Mouse (Mus musculus): ENCODE measurements around the gene Eef1g. TPM values are rescaled to one million over a fixed set of nuclear protein-coding genes. Genes with fewer than 3 reads are reported as not detected.
"Not testable (repeated sequence)": the region's sequence is repeated elsewhere in the genome, so short reads cannot be mapped to it uniquely, and the experiment has no call there.

Gene Eef1g
- polyA plus RNA-seq, 1 experiment from 2014 or later: 383 TPM

DNA sequence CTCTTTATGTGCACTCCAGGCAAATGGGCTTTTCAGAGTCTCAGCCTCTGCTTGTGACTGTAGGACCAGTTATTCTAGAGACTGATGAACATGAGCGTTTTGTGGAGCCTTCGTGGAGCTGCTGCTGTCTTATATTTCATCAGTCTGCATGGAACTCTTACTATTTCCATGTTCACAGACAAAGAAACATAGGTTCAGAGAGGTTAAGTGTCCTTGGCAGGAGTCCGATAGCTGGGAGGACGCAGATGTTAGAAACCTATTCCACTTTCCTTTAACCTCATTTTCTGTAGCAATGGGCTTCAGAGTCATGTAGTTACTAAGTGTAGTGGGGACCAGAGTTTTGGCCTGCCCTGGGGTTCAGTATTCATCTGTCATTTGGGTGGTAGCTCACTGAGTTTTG, 32.4 kb downstream of the Eef1g start:
- no peak overlapping the region for H3K4me3 ChIP-seq (replicated peaks)
- whole genome bisulfite sequencing: 79% methylated on average over 4 of the region's 4 CpGs
- no peaks in the 10 kb centered on the region for H3K9me3 ChIP-seq
- H3K4me2 ChIP-seq: peak overlapping the region; percentile 37; the same call in 1 of the 2 replicates
- H3K9ac ChIP-seq: no peak overlapping the region
- H3K4me1 ChIP-seq: peaks cover 41% of the 10 kb centered on the region
- peaks cover 45% of the 10 kb centered on the region for H3K36me3 ChIP-seq
- H3K27me3 ChIP-seq (replicated peaks): no peaks in the 10 kb centered on the region
- no peak overlapping the region for H3K27ac ChIP-seq
- no peak for ATAC-seq (ENCODE audit: insufficient read depth, low FRiP score, low read depth)

GRCm38 (mm10) chr19:9006915-9007314, 40.1 kb downstream of the Eef1g start:
- H3K36me3 ChIP-seq: peaks cover 52% of the 10 kb centered on the region
- H3K9ac ChIP-seq; H3K4me2 ChIP-seq; H3K4me1 ChIP-seq; H3K27ac ChIP-seq; H3K27me3 ChIP-seq (replicated peaks); ATAC-seq (ENCODE audit: insufficient read depth, low FRiP score, low read depth); H3K9me3 ChIP-seq; H3K4me3 ChIP-seq (replicated peaks): not testable (repeated sequence)
- WGBS: 95% methylated on average over 2 of the region's 2 CpGs

GRCm38 (mm10) chr19:9019298-9019697, 52.5 kb downstream of the Eef1g start:
- no peak for ATAC-seq (ENCODE audit: insufficient read depth, low FRiP score, low read depth)
- H3K27me3 ChIP-seq (replicated peaks): no peaks in the 10 kb centered on the region
- no peaks in the 10 kb centered on the region for H3K4me1 ChIP-seq
- H3K9ac ChIP-seq: no peak overlapping the region
- peaks cover 20% of the 10 kb centered on the region for H3K36me3 ChIP-seq
- H3K4me3 ChIP-seq (replicated peaks): no peak overlapping the region
- H3K27ac ChIP-seq: no peak overlapping the region
- H3K9me3 ChIP-seq: no peaks in the 10 kb centered on the region
- WGBS: 76% methylated on average over 3 of the region's 3 CpGs
- H3K4me2 ChIP-seq: no peak overlapping the region

GRCm38 (mm10) chr19:9023021-9023778, 56.4 kb downstream of the Eef1g start:
- 56% methylated on average over 11 of the region's 11 CpGs for WGBS
- no peak overlapping the region for H3K9ac ChIP-seq
- H3K4me1 ChIP-seq: 0 out of 2 replicates have a peak, but pooled peaks cover 9% of the 10 kb centered on the region

DNA sequence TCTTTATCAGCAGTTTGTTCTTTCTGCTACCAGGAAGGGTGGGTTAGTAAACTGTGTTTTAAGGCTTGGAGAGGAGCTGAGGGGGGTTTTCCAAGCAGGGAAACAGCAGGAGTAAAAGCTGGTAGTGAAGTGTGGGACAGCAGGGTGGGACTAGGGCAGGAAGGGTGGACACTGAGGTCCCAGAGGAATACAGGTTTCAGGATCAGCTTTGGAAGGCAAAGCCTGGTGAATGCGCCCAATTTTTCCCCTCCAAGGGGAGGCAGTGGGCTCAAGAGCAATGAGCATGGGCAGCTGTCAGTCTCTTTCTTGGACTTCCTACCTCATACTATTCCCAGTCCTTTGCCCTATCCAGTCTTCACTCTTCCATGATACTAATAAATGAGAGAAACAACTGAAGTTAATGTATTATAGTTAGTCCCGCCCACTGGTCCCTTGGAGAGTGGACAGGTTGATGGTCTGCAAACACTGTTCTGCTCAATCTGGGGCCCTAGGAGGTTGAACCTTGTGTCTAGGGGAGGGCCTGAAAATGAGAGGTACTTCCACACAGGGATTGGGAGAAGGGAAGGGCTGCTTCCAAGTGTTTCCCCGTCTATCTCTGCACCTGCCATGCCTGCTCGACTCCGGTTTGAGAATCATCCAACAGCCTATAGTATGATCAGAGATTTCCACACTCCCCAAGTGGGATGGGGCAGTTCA, 58.9 kb downstream of the Eef1g start:
- 0 out of 2 replicates have a peak, but pooled peaks cover 9% of the 10 kb centered on the region for H3K4me1 ChIP-seq
- H3K27ac ChIP-seq: peak overlapping the region; percentile 18; the same call in 1 of the 2 replicates
- no peak overlapping the region for H3K4me3 ChIP-seq (replicated peaks)
- H3K9ac ChIP-seq: no peak overlapping the region
- no peaks in the 10 kb centered on the region for H3K36me3 ChIP-seq
- ATAC-seq (ENCODE audit: insufficient read depth, low FRiP score, low read depth): peak; percentile 67
- 78% methylated on average over 5 of the region's 5 CpGs for WGBS
- H3K4me2 ChIP-seq: no peak overlapping the region
- no peaks in the 10 kb centered on the region for H3K27me3 ChIP-seq (replicated peaks)
- H3K9me3 ChIP-seq: no peaks in the 10 kb centered on the region

More at GRCm38 (mm10) chr19:9023021-9023778, 56.4 kb downstream of the Eef1g start:
- Histone ChIP-seq H3K27ac (peak overlapping the region; percentile 72), H3K9me3 (no peaks in the 10 kb centered on the region), H3K4me2 (no peak overlapping the region), H3K27me3 (replicated peaks) (no peaks in the 10 kb centered on the region), H3K36me3 (0 out of 2 replicates have a peak, but pooled peaks cover 4% of the 10 kb centered on the region), H3K4me3 (replicated peaks) (no peak overlapping the region)
- ATAC-seq (ENCODE audit: insufficient read depth, low FRiP score, low read depth): no peak

DNA sequence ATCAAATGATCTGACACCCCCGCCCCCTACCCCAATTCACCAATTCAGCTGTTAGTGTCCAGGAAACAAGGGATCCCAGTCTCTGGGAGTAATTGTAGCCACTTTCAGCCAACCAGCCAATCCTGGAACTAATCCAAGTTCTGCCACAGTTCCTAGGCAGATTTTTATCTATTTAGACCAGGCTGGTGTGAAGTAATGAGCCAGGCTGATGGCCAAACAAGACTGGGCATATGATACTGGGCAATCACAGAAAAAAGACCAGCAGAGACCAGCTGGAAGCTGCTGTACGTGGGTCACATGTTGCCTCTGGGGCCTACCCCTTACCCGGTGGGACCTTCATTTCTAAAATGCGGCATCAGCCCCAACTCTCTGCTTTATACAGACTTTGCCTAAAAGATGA, 59.8 kb downstream of the Eef1g start:
- WGBS: 86% methylated on average over 4 of the region's 4 CpGs
- Histone ChIP-seq H3K9me3 (no peaks in the 10 kb centered on the region), H3K36me3 (no peaks in the 10 kb centered on the region), H3K4me2 (no peak overlapping the region), H3K27me3 (replicated peaks) (no peaks in the 10 kb centered on the region), H3K9ac (no peak overlapping the region), H3K4me1 (0 out of 2 replicates have a peak, but pooled peaks cover 9% of the 10 kb centered on the region), H3K4me3 (replicated peaks) (no peak overlapping the region), H3K27ac (no peak overlapping the region)
- no peak for ATAC-seq (ENCODE audit: insufficient read depth, low FRiP score, low read depth)

DNA sequence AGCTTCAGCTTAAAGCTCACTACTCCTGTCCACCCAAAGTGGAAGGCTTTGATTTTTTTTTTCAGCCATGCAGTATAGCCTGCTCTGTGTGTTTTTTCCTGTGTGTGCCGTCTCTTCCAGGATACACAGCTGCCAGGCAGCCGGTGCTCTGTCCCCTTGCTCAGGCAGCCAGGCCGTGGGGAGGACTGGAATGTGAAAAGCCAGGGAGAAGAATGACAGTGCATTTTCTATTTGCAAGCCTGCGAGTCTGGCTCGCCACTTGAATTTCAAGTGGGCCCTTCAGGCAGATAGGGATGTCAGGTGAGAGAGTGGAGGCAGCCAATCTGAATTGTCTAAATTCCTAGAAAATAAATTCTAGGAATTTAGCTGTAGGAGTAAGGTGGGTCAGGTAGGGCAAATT, 61.0 kb downstream of the Eef1g start:
- Histone ChIP-seq H3K27ac (no peak overlapping the region), H3K27me3 (replicated peaks) (no peaks in the 10 kb centered on the region)
- 21% methylated on average over 5 of the region's 5 CpGs for WGBS

More for the DNA sequence above, 61.0 kb downstream of the Eef1g start:
- Histone ChIP-seq H3K9ac (no peak overlapping the region), H3K4me2 (no peak overlapping the region), H3K4me3 (replicated peaks) (no peak overlapping the region), H3K36me3 (no peaks in the 10 kb centered on the region), H3K4me1 (0 out of 2 replicates have a peak, but pooled peaks cover 9% of the 10 kb centered on the region), H3K9me3 (no peaks in the 10 kb centered on the region)
- no peak for ATAC-seq (ENCODE audit: insufficient read depth, low FRiP score, low read depth)

Other genes starting within 250 kb of the Eef1g start
- 111 and 122 TPM in 2 replicates for gene Slc3a2, start 243.7 kb upstream of the Eef1g start, polyA plus RNA-seq (2015; fragmentation: Nextera tagmentation; extraction: Ambion mirVana)
- 76.3 and 90.4 TPM in 2 replicates for gene Wdr74, start 231.2 kb upstream of the Eef1g start, polyA plus RNA-seq (2015; fragmentation: Nextera tagmentation; extraction: Ambion mirVana)
- gene 1700092M07Rik, start 226.3 kb upstream of the Eef1g start, polyA plus RNA-seq (2015; fragmentation: Nextera tagmentation; extraction: Ambion mirVana): 1.4 and 1.7 TPM in 2 replicates
- gene Stx5a, start 225.6 kb upstream of the Eef1g start, polyA plus RNA-seq (2015; fragmentation: Nextera tagmentation; extraction: Ambion mirVana): 132 and 134 TPM in 2 replicates
- 159 and 160 TPM in 2 replicates for gene Nxf1, start 210.0 kb upstream of the Eef1g start, polyA plus RNA-seq (2015; fragmentation: Nextera tagmentation; extraction: Ambion mirVana)
- 158 and 161 TPM in 2 replicates for gene Tmem223, start 196.0 kb upstream of the Eef1g start, polyA plus RNA-seq (2015; fragmentation: Nextera tagmentation; extraction: Ambion mirVana)
- 95.7 and 104 TPM in 2 replicates for gene Tmem179b, start 192.6 kb upstream of the Eef1g start, polyA plus RNA-seq (2015; fragmentation: Nextera tagmentation; extraction: Ambion mirVana)
- gene Taf6l, start 180.6 kb upstream of the Eef1g start, polyA plus RNA-seq (2015; fragmentation: Nextera tagmentation; extraction: Ambion mirVana): 26.3 and 26.9 TPM in 2 replicates
- gene Polr2g, start 168.5 kb upstream of the Eef1g start, polyA plus RNA-seq (2015; fragmentation: Nextera tagmentation; extraction: Ambion mirVana): 136 and 137 TPM in 2 replicates
- gene Zbtb3, start 164.5 kb upstream of the Eef1g start, polyA plus RNA-seq (2015; fragmentation: Nextera tagmentation; extraction: Ambion mirVana): 4.1 and 4.4 TPM in 2 replicates
- 49.7 and 52.1 TPM in 2 replicates for gene Ttc9c, start 147.7 kb upstream of the Eef1g start, polyA plus RNA-seq (2015; fragmentation: Nextera tagmentation; extraction: Ambion mirVana)
- 5.9 and 6.6 TPM in 2 replicates for gene Hnrnpul2, start 147.0 kb upstream of the Eef1g start, polyA plus RNA-seq (2015; fragmentation: Nextera tagmentation; extraction: Ambion mirVana)
- not detected in 2 replicates for gene AC129217.1, start 137.3 kb upstream of the Eef1g start, polyA plus RNA-seq (2015; fragmentation: Nextera tagmentation; extraction: Ambion mirVana)
- 49.7 and 53.4 TPM in 2 replicates for gene Bscl2, start 129.6 kb upstream of the Eef1g start, polyA plus RNA-seq (2015; fragmentation: Nextera tagmentation; extraction: Ambion mirVana)
- gene Gng3, start 127.8 kb upstream of the Eef1g start, polyA plus RNA-seq (2015; fragmentation: Nextera tagmentation; extraction: Ambion mirVana): 11.2 and 14.7 TPM in 2 replicates
- 1.6 and 1.8 TPM in 2 replicates for gene Lrrn4cl, start 116.3 kb upstream of the Eef1g start, polyA plus RNA-seq (2015; fragmentation: Nextera tagmentation; extraction: Ambion mirVana)
- 160 and 163 TPM in 2 replicates for gene Ubxn1, start 95.5 kb upstream of the Eef1g start, polyA plus RNA-seq (2015; fragmentation: Nextera tagmentation; extraction: Ambion mirVana)
- 61.9 and 62.8 TPM in 2 replicates for gene Uqcc3, start 86.1 kb upstream of the Eef1g start, polyA plus RNA-seq (2015; fragmentation: Nextera tagmentation; extraction: Ambion mirVana)
- gene Lbhd1, start 83.3 kb upstream of the Eef1g start, polyA plus RNA-seq (2015; fragmentation: Nextera tagmentation; extraction: Ambion mirVana): 69.9 and 93.9 TPM in 2 replicates
- not detected in 2 replicates for gene Gm49403, start 83.1 kb upstream of the Eef1g start, polyA plus RNA-seq (2015; fragmentation: Nextera tagmentation; extraction: Ambion mirVana)
- gene 1810009A15Rik, start 78.2 kb upstream of the Eef1g start, polyA plus RNA-seq (2015; fragmentation: Nextera tagmentation; extraction: Ambion mirVana): 82.3 and 82.9 TPM in 2 replicates
- gene Gm49416, start 78.1 kb upstream of the Eef1g start, polyA plus RNA-seq (2015; fragmentation: Nextera tagmentation; extraction: Ambion mirVana): not detected in 2 replicates
- gene Ints5, start 74.0 kb upstream of the Eef1g start, polyA plus RNA-seq (2015; fragmentation: Nextera tagmentation; extraction: Ambion mirVana): 36.8 and 43.6 TPM in 2 replicates
- 89.3 and 103 TPM in 2 replicates for gene Ganab, start 69.0 kb upstream of the Eef1g start, polyA plus RNA-seq (2015; fragmentation: Nextera tagmentation; extraction: Ambion mirVana)
- 39.8 and 44.5 TPM in 2 replicates for gene B3gat3, start 46.7 kb upstream of the Eef1g start, polyA plus RNA-seq (2015; fragmentation: Nextera tagmentation; extraction: Ambion mirVana)
- 3.3 and 3.4 TPM in 2 replicates for gene Rom1, start 37.7 kb upstream of the Eef1g start, polyA plus RNA-seq (2015; fragmentation: Nextera tagmentation; extraction: Ambion mirVana)
- gene Eml3, start 37.5 kb upstream of the Eef1g start, polyA plus RNA-seq (2015; fragmentation: Nextera tagmentation; extraction: Ambion mirVana): 31.7 and 32.6 TPM in 2 replicates
- 132 and 142 TPM in 2 replicates for gene Mta2, start 25.2 kb upstream of the Eef1g start, polyA plus RNA-seq (2015; fragmentation: Nextera tagmentation; extraction: Ambion mirVana)
- gene Tut1, start 13.2 kb upstream of the Eef1g start, polyA plus RNA-seq (2015; fragmentation: Nextera tagmentation; extraction: Ambion mirVana): 29.1 and 31.8 TPM in 2 replicates
- 32.2 and 43.5 TPM in 2 replicates for gene Ahnak, start 22.2 kb downstream of the Eef1g start, polyA plus RNA-seq (2015; fragmentation: Nextera tagmentation; extraction: Ambion mirVana)
- gene Scgb1a1, start 120.9 kb downstream of the Eef1g start, polyA plus RNA-seq (2015; fragmentation: Nextera tagmentation; extraction: Ambion mirVana): not detected in 2 replicates
- 13.7 and 16.4 TPM in 2 replicates for gene Asrgl1, start 168.6 kb downstream of the Eef1g start, polyA plus RNA-seq (2015; fragmentation: Nextera tagmentation; extraction: Ambion mirVana)

Data from stomach, embryonic 15.5 days (tissue).